In genomic region chr2:101242983-101243382, GRCm38 (mm10) we compare ENCODE assay signal across 31 mouse cellular contexts.
"Had no signal": no experiment of that assay in that cellular context is flagged by ENCODE, and none has a peak within 500 bp of the region (broad histone marks: within the 10 kb centered on the region; RNA-seq: fewer than 3 reads in every experiment).

No protein-coding gene starts in this region.

- H3K4me1 ChIP-seq: limb, embryonic 10.5 days; limb, embryonic 12.5 days; limb, embryonic 13.5 days; limb, embryonic 15.5 days; liver, embryonic 12.5 days; liver, embryonic 13.5 days; liver, embryonic 15.5 days; lung, embryonic 15.5 days; megakaryocyte, embryonic 14.5 days; midbrain, embryonic 10.5 days; midbrain, embryonic 12.5 days; midbrain, embryonic 13.5 days; midbrain, embryonic 15.5 days; neural tube, embryonic 12.5 days had no signal

- H3K9me3 ChIP-seq: limb, embryonic 10.5 days; limb, embryonic 12.5 days; limb, embryonic 13.5 days; limb, embryonic 15.5 days; liver, embryonic 12.5 days; liver, embryonic 13.5 days; liver, embryonic 15.5 days; lung, embryonic 15.5 days; megakaryocyte, embryonic 14.5 days; midbrain, embryonic 10.5 days; midbrain, embryonic 12.5 days; midbrain, embryonic 13.5 days; midbrain, embryonic 15.5 days; neural tube, embryonic 12.5 days had no signal

- H3K9ac ChIP-seq: limb, embryonic 12.5 days; limb, embryonic 13.5 days; limb, embryonic 15.5 days; liver, embryonic 12.5 days; liver, embryonic 13.5 days; liver, embryonic 14.5 days; liver, embryonic 15.5 days; liver, postnatal 0 days; lung, embryonic 14.5 days; lung, embryonic 15.5 days; midbrain, embryonic 12.5 days; midbrain, embryonic 13.5 days; midbrain, embryonic 15.5 days; neural tube, embryonic 12.5 days had no signal

- H3K27me3 ChIP-seq: limb, embryonic 12.5 days; limb, embryonic 13.5 days; limb, embryonic 15.5 days; liver, embryonic 12.5 days; liver, embryonic 13.5 days; liver, embryonic 15.5 days; lung, embryonic 15.5 days; megakaryocyte, embryonic 14.5 days; midbrain, embryonic 12.5 days; midbrain, embryonic 13.5 days; midbrain, embryonic 15.5 days; neural tube, embryonic 12.5 days had no signal

- H3K4me2 ChIP-seq: limb, embryonic 12.5 days; limb, embryonic 13.5 days; limb, embryonic 15.5 days; liver, embryonic 11.5 days; liver, embryonic 12.5 days; liver, embryonic 13.5 days; liver, embryonic 15.5 days; lung, embryonic 14.5 days; lung, embryonic 15.5 days; midbrain, embryonic 12.5 days; midbrain, embryonic 13.5 days; midbrain, embryonic 15.5 days; neural tube, embryonic 12.5 days had no signal

- DNase-seq: left cerebral cortex, postnatal 4 days; liver; liver, embryonic 13.5 days; liver, postnatal 0 days; lung, adult 18-20 months; lung, adult 2 months; lung, embryonic 14.5 days; lung, postnatal 10 days; lung, postnatal 14 days; lung, postnatal 36 days; lung, postnatal 4 days; midbrain, embryonic 14.5 days had no signal

- H3K27ac ChIP-seq: left cerebral cortex, adult 2 months; limb, embryonic 10.5 days; limb, embryonic 12.5 days; limb, embryonic 13.5 days; limb, embryonic 15.5 days; liver, embryonic 12.5 days; liver, embryonic 13.5 days; liver, embryonic 14.5 days; liver, embryonic 15.5 days; lung, embryonic 15.5 days; macrophage; midbrain, embryonic 10.5 days; midbrain, embryonic 12.5 days; midbrain, embryonic 13.5 days; midbrain, embryonic 15.5 days; neural tube, embryonic 12.5 days had no signal

- H3K4me3 ChIP-seq: left cerebral cortex, adult 2 months; limb, embryonic 10.5 days; limb, embryonic 12.5 days; limb, embryonic 13.5 days; limb, embryonic 15.5 days; liver, embryonic 12.5 days; liver, embryonic 13.5 days; liver, embryonic 15.5 days; lung, embryonic 15.5 days; megakaryocyte, embryonic 14.5 days; midbrain, embryonic 10.5 days; midbrain, embryonic 12.5 days; midbrain, embryonic 13.5 days; midbrain, embryonic 15.5 days; myocyte; neural tube, embryonic 12.5 days had no signal

- H3K36me3 ChIP-seq: limb, embryonic 10.5 days; limb, embryonic 12.5 days; limb, embryonic 13.5 days; limb, embryonic 15.5 days; liver, embryonic 12.5 days; liver, embryonic 13.5 days; liver, embryonic 15.5 days; lung, embryonic 15.5 days; midbrain, embryonic 10.5 days; midbrain, embryonic 12.5 days; midbrain, embryonic 13.5 days; midbrain, embryonic 15.5 days; neural tube, embryonic 12.5 days had no signal

- ATAC-seq: liver, embryonic 12.5 days; liver, postnatal 0 days; lung, postnatal 0 days; midbrain, embryonic 13.5 days; midbrain, embryonic 15.5 days had no signal
